Mouse (Mus musculus) left cerebral cortex, adult 11 months (tissue): Measurements from ENCODE around the gene Gstm1.

Source experiments
- DNase-seq: peaks from one replicate; pipeline ENCODE4 v3.0.0; 2022; ENCODE audit warnings: low spot score

The Gstm1 gene

GRCm38 (mm10) chr3:107964656-107965308 lies 53.0 kb downstream of the Gstm1 start:
- no peak for DNase-seq

- no peak for DNase-seq
Observed at GRCm38 (mm10) chr3:107964026-107964425, 53.7 kb downstream of the Gstm1 start.
